Mouse (Mus musculus): Measurements from ENCODE around the gene Rab3a. TPM values are rescaled to one million over a fixed set of nuclear protein-coding genes. Genes with fewer than 3 reads are reported as not detected.

Rab3a gene
- polyA plus RNA-seq, 1 experiment from 2014 or later = 180 TPM

GRCm38 (mm10) chr8:70798281-70798680 is 43.8 kb downstream of the Rab3a start:
- Histone ChIP-seq H3K27ac (no peak overlapping the region), H3K36me3 (ENCODE audit: poor library complexity, severe bottlenecking) (no peaks in the 10 kb centered on the region), H3K27me3 (peaks cover 56% of the 10 kb centered on the region), H3K9me3 (replicated peaks) (no peaks in the 10 kb centered on the region), H3K4me3 (peak overlapping the region; percentile 58), H3K4me2 (peak overlapping the region; percentile 85), H3K4me1 (peaks cover 31% of the 10 kb centered on the region), H3K9ac (peak overlapping the region; percentile 79)
- 10% methylated on average over 15 of the region's 15 CpGs for WGBS
- ATAC-seq = no peak

DNA sequence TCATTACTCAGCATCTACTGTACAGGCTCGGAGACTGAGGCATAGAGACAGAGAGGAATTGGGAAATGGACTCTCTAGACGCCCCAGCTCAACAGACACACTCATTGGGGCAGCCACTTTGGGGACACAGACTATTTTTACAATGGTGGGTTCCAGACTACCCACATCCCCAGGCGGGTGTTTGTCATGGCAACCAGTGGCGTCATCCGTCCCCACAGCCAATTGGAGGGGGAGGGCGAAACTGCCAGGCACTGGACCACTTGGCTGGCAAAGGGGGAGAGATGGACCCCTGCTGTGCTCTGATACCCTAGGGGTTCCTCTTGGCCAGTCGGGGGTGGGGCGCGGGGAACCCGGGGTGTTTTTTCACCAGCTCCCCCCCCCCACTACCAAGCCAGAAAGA is 46.2 kb downstream of the Rab3a start:
- no peak for ATAC-seq
- peaks cover 69% of the 10 kb centered on the region for H3K27me3 ChIP-seq
- WGBS = 47% methylated on average over 9 of the region's 10 CpGs
- H3K4me3 ChIP-seq = no peak overlapping the region
- H3K9ac ChIP-seq = no peak overlapping the region
- H3K4me2 ChIP-seq = no peak overlapping the region
- H3K9me3 ChIP-seq (replicated peaks) = no peaks in the 10 kb centered on the region
- H3K4me1 ChIP-seq = peaks cover 40% of the 10 kb centered on the region
- no peaks in the 10 kb centered on the region for H3K36me3 ChIP-seq (ENCODE audit: poor library complexity, severe bottlenecking)
- H3K27ac ChIP-seq = no peak overlapping the region

DNA sequence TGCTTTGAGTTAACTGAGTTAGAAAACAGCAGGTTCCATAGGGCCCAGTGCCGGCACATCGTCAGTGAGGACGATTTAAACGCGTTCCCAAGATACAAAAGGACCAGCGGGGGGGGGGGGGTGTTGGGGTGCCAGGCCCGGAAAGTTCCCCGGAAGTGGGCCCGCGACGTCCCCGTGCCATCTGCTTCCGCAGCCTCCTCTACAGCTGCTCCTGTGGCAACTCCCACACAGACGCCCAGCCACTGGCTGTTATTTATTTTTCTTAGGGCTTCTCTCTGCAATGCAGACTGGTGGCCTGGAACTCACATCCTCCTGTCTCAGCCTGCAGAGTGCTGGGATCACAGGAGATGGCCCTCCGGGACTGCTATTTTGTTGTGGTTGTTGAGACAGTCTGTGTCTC is 46.7 kb downstream of the Rab3a start:
- Histone ChIP-seq H3K9me3 (replicated peaks) (no peaks in the 10 kb centered on the region), H3K4me2 (no peak overlapping the region), H3K9ac (no peak overlapping the region), H3K36me3 (ENCODE audit: poor library complexity, severe bottlenecking) (no peaks in the 10 kb centered on the region), H3K4me1 (peaks cover 37% of the 10 kb centered on the region), H3K27me3 (peaks cover 74% of the 10 kb centered on the region), H3K4me3 (no peak overlapping the region), H3K27ac (no peak overlapping the region)
- no peak for ATAC-seq
- whole genome bisulfite sequencing = 34% methylated on average over 15 of the region's 15 CpGs

GRCm38 (mm10) chr8:70801830-70802229 is 47.4 kb downstream of the Rab3a start:
- Histone ChIP-seq H3K4me3 (no peak overlapping the region), H3K4me2 (no peak overlapping the region), H3K9me3 (replicated peaks) (no peaks in the 10 kb centered on the region), H3K4me1 (peaks cover 30% of the 10 kb centered on the region), H3K36me3 (ENCODE audit: poor library complexity, severe bottlenecking) (no peaks in the 10 kb centered on the region), H3K27me3 (peaks cover 80% of the 10 kb centered on the region), H3K27ac (no peak overlapping the region), H3K9ac (no peak overlapping the region)
- ATAC-seq = no peak
- 100% methylated on average over 1 of the region's 1 CpGs for WGBS

DNA sequence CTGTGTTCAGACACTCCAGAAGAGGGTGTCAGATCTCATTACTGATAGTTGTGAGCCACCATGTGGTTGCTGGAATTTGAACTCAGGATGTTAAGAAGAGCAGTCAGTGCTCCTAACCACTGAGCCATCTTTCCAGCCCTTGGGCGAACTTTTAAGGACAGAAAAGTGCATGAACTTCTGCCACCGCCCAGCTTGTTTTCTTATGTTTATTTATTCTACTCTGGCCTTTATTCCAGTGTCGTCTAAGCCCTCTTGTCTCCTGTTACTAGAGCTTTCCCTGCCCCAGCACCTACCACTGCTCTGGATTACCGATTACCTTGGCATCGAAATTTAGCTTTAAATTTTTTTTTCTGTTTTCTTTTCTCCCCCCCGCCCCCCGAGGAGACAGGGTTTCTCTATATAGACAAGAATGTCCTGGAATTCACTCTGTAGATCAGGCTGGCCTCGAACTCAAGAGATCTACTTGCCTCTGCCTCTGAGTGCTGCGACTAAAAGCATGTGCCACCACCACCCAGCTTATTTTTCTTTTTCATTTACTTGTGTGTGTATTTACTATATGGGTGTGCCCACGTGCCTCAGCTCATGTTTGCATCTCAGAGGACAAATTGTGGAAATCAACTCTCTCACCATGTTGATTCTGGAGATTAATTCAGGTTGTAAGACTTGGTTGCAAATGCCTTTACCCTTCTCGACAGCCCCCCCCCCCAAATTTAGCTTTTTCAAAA is 48.5 kb downstream of the Rab3a start:
- Histone ChIP-seq H3K9ac (no peak overlapping the region), H3K27ac (no peak overlapping the region), H3K9me3 (replicated peaks) (no peaks in the 10 kb centered on the region), H3K27me3 (peaks cover 79% of the 10 kb centered on the region), H3K36me3 (ENCODE audit: poor library complexity, severe bottlenecking) (no peaks in the 10 kb centered on the region), H3K4me2 (no peak overlapping the region), H3K4me1 (peaks cover 24% of the 10 kb centered on the region), H3K4me3 (no peak overlapping the region)
- WGBS = 72% methylated on average over 11 of the region's 11 CpGs
- ATAC-seq = no peak

- peak overlapping the region; percentile 57 for H3K9ac ChIP-seq
- peak overlapping the region; percentile 50 for H3K4me3 ChIP-seq
- peak overlapping the region; percentile 79 for H3K4me2 ChIP-seq
- peaks cover 17% of the 10 kb centered on the region for H3K4me1 ChIP-seq
- H3K27me3 ChIP-seq = peaks cover 69% of the 10 kb centered on the region
- 1% methylated on average over 43 of the region's 47 CpGs for WGBS
- H3K9me3 ChIP-seq (replicated peaks) = no peaks in the 10 kb centered on the region
- no peaks in the 10 kb centered on the region for H3K36me3 ChIP-seq (ENCODE audit: poor library complexity, severe bottlenecking)
- 0 out of 2 replicates have a peak, but pooled peaks have one; percentile 28 for ATAC-seq
- no peak overlapping the region for H3K27ac ChIP-seq
These were observed 49.4 kb downstream of the Rab3a start for GRCm38 (mm10) chr8:70803761-70804480.

GRCm38 (mm10) chr8:70804481-70805206 is 50.2 kb downstream of the Rab3a start, which contains the start of gene Mast3:
Mast3 (minus strand) TSS chr8:70805054.
- no peaks in the 10 kb centered on the region for H3K36me3 ChIP-seq (ENCODE audit: poor library complexity, severe bottlenecking)
- peaks cover 17% of the 10 kb centered on the region for H3K4me1 ChIP-seq
- WGBS = 2% methylated on average over 45 of the region's 45 CpGs
- H3K4me3 ChIP-seq = peak within 1 kb of the TSS; percentile 50
- H3K4me2 ChIP-seq = peak within 1 kb of the TSS; percentile 79
- H3K27me3 ChIP-seq = peaks cover 62% of the 10 kb centered on the region
- ATAC-seq = peak; percentile 92
- no peaks in the 10 kb centered on the region for H3K9me3 ChIP-seq (replicated peaks)
- H3K27ac ChIP-seq = no peak within 1 kb of the TSS
- peak within 1 kb of the TSS; percentile 57 for H3K9ac ChIP-seq

GRCm38 (mm10) chr8:70806541-70806940 is 52.1 kb downstream of the Rab3a start:
- Histone ChIP-seq H3K27ac (no peak overlapping the region), H3K9ac (no peak overlapping the region), H3K4me1 (peaks cover 13% of the 10 kb centered on the region), H3K27me3 (peaks cover 51% of the 10 kb centered on the region), H3K9me3 (replicated peaks) (no peaks in the 10 kb centered on the region), H3K36me3 (ENCODE audit: poor library complexity, severe bottlenecking) (no peaks in the 10 kb centered on the region), H3K4me2 (no peak overlapping the region), H3K4me3 (no peak overlapping the region)
- 82% methylated on average over 4 of the region's 4 CpGs for WGBS
- ATAC-seq = no peak

DNA sequence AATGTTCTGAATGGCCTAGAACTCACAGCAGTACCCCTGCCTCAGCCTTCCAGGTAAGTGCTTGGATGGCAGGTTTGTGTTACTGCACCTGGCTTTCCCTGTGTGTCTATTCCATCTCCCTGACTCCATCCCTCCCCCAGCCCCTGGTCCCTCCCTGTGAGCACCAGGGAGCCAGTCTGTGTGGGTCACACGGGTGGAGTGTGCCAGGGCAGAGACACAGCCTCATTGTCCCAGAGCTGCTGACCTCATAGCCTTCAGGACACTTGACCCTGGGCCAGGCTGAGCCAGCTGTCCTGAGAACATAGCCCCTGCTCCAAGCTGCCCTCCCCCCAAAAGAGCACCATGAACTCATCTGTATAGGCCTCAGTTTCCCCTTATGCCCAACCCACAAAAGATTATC is 52.8 kb downstream of the Rab3a start:
- H3K36me3 ChIP-seq (ENCODE audit: poor library complexity, severe bottlenecking) = no peaks in the 10 kb centered on the region
- no peak overlapping the region for H3K9ac ChIP-seq
- H3K4me3 ChIP-seq = no peak overlapping the region
- no peak overlapping the region for H3K4me2 ChIP-seq
- 38% methylated on average over 1 of the region's 1 CpGs for WGBS
- peaks cover 45% of the 10 kb centered on the region for H3K27me3 ChIP-seq
- H3K4me1 ChIP-seq = peaks cover 13% of the 10 kb centered on the region
- no peak overlapping the region for H3K27ac ChIP-seq
- no peaks in the 10 kb centered on the region for H3K9me3 ChIP-seq (replicated peaks)
- no peak for ATAC-seq

DNA sequence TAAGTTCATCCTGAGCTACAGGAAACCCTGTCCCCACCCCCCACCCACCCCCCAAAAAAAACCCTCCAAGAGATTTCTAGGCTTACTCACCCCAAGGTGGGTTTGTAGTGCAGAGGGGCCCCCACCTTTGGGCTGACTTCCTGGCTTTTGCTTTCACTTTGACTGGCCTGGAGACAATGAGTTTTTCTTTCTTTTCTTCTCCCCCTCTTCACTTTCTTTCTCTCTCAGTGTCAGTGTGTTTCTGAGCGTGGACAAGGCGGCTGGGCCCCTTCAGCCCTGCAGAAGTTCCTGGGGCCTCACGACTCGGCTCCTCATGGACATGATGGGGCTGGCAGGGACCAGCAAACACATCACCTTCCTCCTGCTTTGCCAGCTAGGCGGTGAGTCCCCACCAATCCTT is 53.8 kb downstream of the Rab3a start, which contains the start of gene Il12rb1:
Il12rb1 (plus strand) TSS at position 211 of the 400 bp plus-strand sequence.
- Histone ChIP-seq H3K4me3 (no peak within 1 kb of the TSS), H3K27ac (no peak within 1 kb of the TSS), H3K4me1 (peaks cover 13% of the 10 kb centered on the region), H3K4me2 (no peak within 1 kb of the TSS), H3K9me3 (replicated peaks) (no peaks in the 10 kb centered on the region), H3K27me3 (peaks cover 38% of the 10 kb centered on the region), H3K9ac (no peak within 1 kb of the TSS), H3K36me3 (ENCODE audit: poor library complexity, severe bottlenecking) (no peaks in the 10 kb centered on the region)
- 60% methylated on average over 5 of the region's 5 CpGs for WGBS
- ATAC-seq = no peak

All from forebrain, embryonic 13.5 days (tissue).